Mouse (Mus musculus): ENCODE measurements around the gene Mfsd11. TPM values are rescaled to one million over a fixed set of nuclear protein-coding genes. Genes with fewer than 3 reads are reported as not detected.
"Not testable (repeated sequence)": the region's sequence is repeated elsewhere in the genome, so short reads cannot be mapped to it uniquely, and the experiment has no call there.

Mfsd11 gene
- polyA plus RNA-seq, 1 experiment from 2014 or later = 39.4 TPM

GRCm38 (mm10) chr11:116880839-116881238, 28.6 kb downstream of the Mfsd11 start:
- Histone ChIP-seq H3K27me3 (no peaks in the 10 kb centered on the region; the same call in 1 of the 2 replicates), H3K36me3 (ENCODE audit: poor library complexity, severe bottlenecking) (peaks cover 2% of the 10 kb centered on the region; the same call in 1 of the 2 replicates), H3K4me1 (peaks cover 8% of the 10 kb centered on the region; the same call in 1 of the 2 replicates), H3K9me3 (replicated peaks) (no peaks in the 10 kb centered on the region), H3K9ac (0 out of 2 replicates have a peak overlapping the region, but pooled peaks have one; percentile 8), H3K27ac (no peak overlapping the region), H3K4me3 (no peak overlapping the region), H3K4me2 (no peak overlapping the region)
- 54% methylated on average over 7 of the region's 7 CpGs for WGBS
- no peak for ATAC-seq

DNA sequence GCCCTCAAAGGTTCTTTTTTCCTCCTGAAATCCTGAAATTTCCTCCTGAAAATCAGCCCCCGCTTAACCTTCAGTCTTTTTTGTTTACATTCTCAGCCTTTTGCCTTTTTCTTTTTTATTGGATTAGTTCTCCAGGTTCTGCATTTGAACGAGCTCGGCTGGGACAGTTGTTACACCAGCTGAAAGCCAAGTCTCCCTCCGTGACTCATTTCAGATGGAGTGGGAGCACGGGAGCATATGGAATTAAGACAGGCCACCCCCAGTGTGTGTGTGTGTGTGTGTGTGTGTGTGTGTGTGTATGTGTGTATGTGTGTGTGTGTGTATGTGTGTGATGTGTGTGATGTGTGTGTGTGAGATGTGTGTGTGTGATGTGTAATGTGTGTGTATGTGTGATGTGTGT, 29.2 kb downstream of the Mfsd11 start:
- no peaks in the 10 kb centered on the region for H3K9me3 ChIP-seq (replicated peaks)
- peaks cover 11% of the 10 kb centered on the region; the same call in 1 of the 2 replicates for H3K4me1 ChIP-seq
- H3K36me3 ChIP-seq (ENCODE audit: poor library complexity, severe bottlenecking) = no peaks in the 10 kb centered on the region
- no peak for ATAC-seq
- no peak overlapping the region for H3K4me3 ChIP-seq
- no peak overlapping the region for H3K4me2 ChIP-seq
- no peak overlapping the region for H3K27ac ChIP-seq
- WGBS = 56% methylated on average over 5 of the region's 5 CpGs
- H3K27me3 ChIP-seq = no peaks in the 10 kb centered on the region; the same call in 1 of the 2 replicates
- no peak overlapping the region for H3K9ac ChIP-seq

DNA sequence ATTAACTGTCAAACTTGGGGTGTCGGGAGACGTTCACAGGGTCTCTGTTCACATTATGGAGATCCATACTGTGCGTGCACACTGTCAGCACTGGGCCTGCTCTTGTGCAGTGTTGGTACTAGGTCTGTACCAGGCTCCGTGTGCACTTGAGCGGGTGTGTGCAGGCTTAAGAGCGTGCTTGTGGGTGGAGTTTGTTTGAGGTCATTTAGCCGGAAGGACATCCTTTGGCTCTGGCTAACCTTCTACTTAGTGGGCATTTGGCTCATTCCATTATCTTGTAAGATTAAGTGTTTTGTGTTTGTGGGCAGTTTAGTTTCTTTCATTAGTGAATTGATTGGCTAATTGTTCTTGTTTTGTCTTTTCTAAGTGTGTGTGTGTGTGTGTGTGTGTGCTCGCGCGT, 30.2 kb downstream of the Mfsd11 start:
- Histone ChIP-seq H3K4me1 (peaks cover 11% of the 10 kb centered on the region; the same call in 1 of the 2 replicates), H3K9ac (no peak overlapping the region), H3K27me3 (peaks cover 6% of the 10 kb centered on the region; the same call in 1 of the 2 replicates), H3K4me2 (no peak overlapping the region), H3K9me3 (replicated peaks) (no peaks in the 10 kb centered on the region), H3K36me3 (ENCODE audit: poor library complexity, severe bottlenecking) (no peaks in the 10 kb centered on the region), H3K27ac (no peak overlapping the region), H3K4me3 (no peak overlapping the region)
- no peak for ATAC-seq
- WGBS = 78% methylated on average over 10 of the region's 10 CpGs

GRCm38 (mm10) chr11:116884061-116884460, 31.8 kb downstream of the Mfsd11 start:
- Histone ChIP-seq H3K27me3 (peaks cover 6% of the 10 kb centered on the region; the same call in 1 of the 2 replicates), H3K4me2 (no peak overlapping the region), H3K9me3 (replicated peaks) (no peaks in the 10 kb centered on the region), H3K9ac (no peak overlapping the region), H3K4me1 (peaks cover 11% of the 10 kb centered on the region; the same call in 1 of the 2 replicates), H3K27ac (no peak overlapping the region), H3K36me3 (ENCODE audit: poor library complexity, severe bottlenecking) (no peaks in the 10 kb centered on the region), H3K4me3 (no peak overlapping the region)
- 85% methylated on average over 6 of the region's 6 CpGs for WGBS
- ATAC-seq = no peak

GRCm38 (mm10) chr11:116885275-116886151, 33.3 kb downstream of the Mfsd11 start:
- Histone ChIP-seq H3K4me2 (peak overlapping the region; percentile 56), H3K4me3 (peak overlapping the region; percentile 11), H3K27me3 (peaks cover 6% of the 10 kb centered on the region; the same call in 1 of the 2 replicates), H3K9ac (0 out of 2 replicates have a peak overlapping the region, but pooled peaks have one; percentile 21), H3K4me1 (peaks cover 11% of the 10 kb centered on the region; the same call in 1 of the 2 replicates), H3K9me3 (replicated peaks) (no peaks in the 10 kb centered on the region), H3K36me3 (ENCODE audit: poor library complexity, severe bottlenecking) (no peaks in the 10 kb centered on the region), H3K27ac (no peak overlapping the region)
- WGBS = 4% methylated on average over 28 of the region's 28 CpGs
- ATAC-seq = peak; percentile 61

DNA sequence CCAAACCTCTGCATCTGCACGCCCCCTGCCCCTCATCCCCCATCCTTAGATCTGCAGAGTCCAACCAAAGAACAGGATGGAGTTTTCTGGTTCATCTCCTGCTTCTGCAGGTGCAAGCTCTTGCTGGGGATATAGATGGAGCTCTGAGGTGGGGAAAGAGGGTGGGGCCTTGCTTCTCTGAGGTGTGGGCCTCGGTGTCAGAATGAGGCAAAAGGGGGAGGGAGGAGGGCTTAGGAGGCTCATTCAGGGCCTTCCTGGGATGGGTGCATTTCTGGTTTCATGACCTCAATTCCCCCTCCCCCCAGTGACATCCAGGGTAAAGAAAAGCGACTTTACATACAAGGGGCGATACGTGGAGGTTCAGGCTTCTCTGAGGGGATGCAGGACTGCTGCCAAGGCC, 34.9 kb downstream of the Mfsd11 start:
- Histone ChIP-seq H3K4me3 (no peak overlapping the region), H3K9ac (no peak overlapping the region), H3K9me3 (replicated peaks) (no peaks in the 10 kb centered on the region), H3K27me3 (peaks cover 6% of the 10 kb centered on the region; the same call in 1 of the 2 replicates), H3K27ac (no peak overlapping the region), H3K4me1 (peaks cover 8% of the 10 kb centered on the region; the same call in 1 of the 2 replicates), H3K36me3 (ENCODE audit: poor library complexity, severe bottlenecking) (no peaks in the 10 kb centered on the region), H3K4me2 (no peak overlapping the region)
- WGBS = 53% methylated on average over 5 of the region's 5 CpGs
- no peak for ATAC-seq

DNA sequence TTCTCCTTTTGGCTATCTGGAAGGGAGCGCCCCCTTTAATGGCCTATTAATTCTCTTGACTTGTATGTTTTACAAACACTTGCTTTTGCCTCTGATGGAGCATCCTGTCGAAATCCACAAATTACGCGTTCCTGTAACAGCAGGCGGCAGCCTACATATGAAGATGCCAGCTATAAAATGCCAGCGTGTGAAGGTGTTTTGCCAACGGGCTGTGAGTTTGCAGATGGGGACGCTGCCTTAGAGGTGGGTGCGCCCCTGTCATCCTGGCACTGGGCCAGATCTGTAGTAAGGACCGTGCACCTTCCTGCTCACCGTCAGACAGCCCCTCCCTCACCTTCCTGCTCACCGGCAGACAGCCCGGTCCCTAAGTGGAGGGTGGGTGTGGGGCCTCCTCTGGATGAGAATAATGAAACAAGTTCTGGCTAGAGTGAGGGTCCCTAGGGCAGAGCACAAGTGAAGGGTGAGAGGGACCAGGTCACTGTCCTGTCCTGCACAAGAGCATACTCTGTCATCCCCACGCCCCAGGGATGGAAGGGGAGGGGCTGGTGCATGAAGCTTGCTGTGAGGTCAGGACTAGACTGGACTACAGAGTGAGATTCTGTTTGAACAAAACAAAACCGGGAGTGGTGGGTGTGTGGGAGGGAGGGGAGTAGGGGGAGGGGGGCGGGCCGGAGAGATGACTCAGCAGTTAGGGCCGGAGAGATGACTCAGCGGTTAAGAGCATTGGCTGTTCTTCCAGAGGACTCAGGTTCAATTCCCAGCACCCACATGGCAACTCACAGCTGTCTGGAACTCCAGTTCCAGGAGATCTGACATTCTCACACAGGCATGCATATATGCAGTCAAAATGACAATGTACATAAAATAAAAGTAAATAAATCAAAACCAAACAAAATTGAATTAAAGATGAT, 41.5 kb downstream of the Mfsd11 start:
- H3K4me2 ChIP-seq = no peak overlapping the region
- peaks cover 4% of the 10 kb centered on the region; the same call in 1 of the 2 replicates for H3K27me3 ChIP-seq
- no peak overlapping the region for H3K27ac ChIP-seq
- no peaks in the 10 kb centered on the region for H3K36me3 ChIP-seq (ENCODE audit: poor library complexity, severe bottlenecking)
- H3K4me3 ChIP-seq = no peak overlapping the region
- H3K9me3 ChIP-seq (replicated peaks) = no peaks in the 10 kb centered on the region
- H3K9ac ChIP-seq = no peak overlapping the region
- H3K4me1 ChIP-seq = peaks cover 4% of the 10 kb centered on the region; the same call in 1 of the 2 replicates
- WGBS = 72% methylated on average over 19 of the region's 19 CpGs
- no peak for ATAC-seq

- WGBS = 52% methylated on average over 3 of the region's 3 CpGs
- H3K9me3 ChIP-seq (replicated peaks) = no peaks in the 10 kb centered on the region
- H3K9ac ChIP-seq = no peak overlapping the region
- H3K4me1 ChIP-seq = peaks cover 7% of the 10 kb centered on the region; the same call in 1 of the 2 replicates
- H3K36me3 ChIP-seq (ENCODE audit: poor library complexity, severe bottlenecking) = no peaks in the 10 kb centered on the region
- ATAC-seq = no peak
- no peak overlapping the region for H3K4me2 ChIP-seq
- H3K4me3 ChIP-seq = no peak overlapping the region
- no peak overlapping the region for H3K27ac ChIP-seq
- H3K27me3 ChIP-seq = peaks cover 4% of the 10 kb centered on the region; the same call in 1 of the 2 replicates
These were observed 43.2 kb downstream of the Mfsd11 start for GRCm38 (mm10) chr11:116895402-116895801.

- WGBS = 90% methylated on average over 12 of the region's 12 CpGs
- ATAC-seq = no peak
- no peak overlapping the region for H3K27ac ChIP-seq
- H3K27me3 ChIP-seq = peaks cover 10% of the 10 kb centered on the region
- H3K36me3 ChIP-seq (ENCODE audit: poor library complexity, severe bottlenecking) = no peaks in the 10 kb centered on the region
- no peak overlapping the region for H3K4me2 ChIP-seq
- no peaks in the 10 kb centered on the region for H3K9me3 ChIP-seq (replicated peaks)
- H3K4me3 ChIP-seq = no peak overlapping the region
- no peak overlapping the region for H3K9ac ChIP-seq
- peaks cover 8% of the 10 kb centered on the region; the same call in 1 of the 2 replicates for H3K4me1 ChIP-seq
These were observed 47.0 kb downstream of the Mfsd11 start for GRCm38 (mm10) chr11:116899247-116899646.

DNA sequence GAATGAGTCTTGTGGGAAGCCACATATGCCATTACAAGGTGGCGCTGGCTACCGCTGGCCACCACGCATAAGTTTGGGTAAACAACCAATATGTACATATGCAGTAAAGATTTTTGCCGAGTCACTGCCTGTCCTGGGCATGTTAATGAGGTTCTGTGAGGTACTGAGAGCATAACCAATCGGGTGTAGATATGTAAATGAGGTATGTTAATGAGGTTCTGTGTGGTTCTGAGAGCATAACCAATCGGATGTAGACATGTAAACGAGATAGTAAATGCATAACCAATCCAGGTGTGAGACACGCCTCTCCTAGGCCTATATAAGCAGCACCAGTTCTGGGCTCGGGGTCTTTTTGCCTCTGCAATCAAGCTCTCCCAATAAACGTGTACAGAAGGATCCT, 50.3 kb downstream of the Mfsd11 start:
- not testable (repeated sequence) for H3K27ac ChIP-seq; ATAC-seq; H3K4me2 ChIP-seq; H3K4me3 ChIP-seq; H3K36me3 ChIP-seq (ENCODE audit: poor library complexity, severe bottlenecking); H3K9ac ChIP-seq; H3K9me3 ChIP-seq (replicated peaks)
- Histone ChIP-seq H3K27me3 (peaks cover 27% of the 10 kb centered on the region), H3K4me1 (peaks cover 16% of the 10 kb centered on the region)
- 88% methylated on average over 10 of the region's 10 CpGs for WGBS

DNA sequence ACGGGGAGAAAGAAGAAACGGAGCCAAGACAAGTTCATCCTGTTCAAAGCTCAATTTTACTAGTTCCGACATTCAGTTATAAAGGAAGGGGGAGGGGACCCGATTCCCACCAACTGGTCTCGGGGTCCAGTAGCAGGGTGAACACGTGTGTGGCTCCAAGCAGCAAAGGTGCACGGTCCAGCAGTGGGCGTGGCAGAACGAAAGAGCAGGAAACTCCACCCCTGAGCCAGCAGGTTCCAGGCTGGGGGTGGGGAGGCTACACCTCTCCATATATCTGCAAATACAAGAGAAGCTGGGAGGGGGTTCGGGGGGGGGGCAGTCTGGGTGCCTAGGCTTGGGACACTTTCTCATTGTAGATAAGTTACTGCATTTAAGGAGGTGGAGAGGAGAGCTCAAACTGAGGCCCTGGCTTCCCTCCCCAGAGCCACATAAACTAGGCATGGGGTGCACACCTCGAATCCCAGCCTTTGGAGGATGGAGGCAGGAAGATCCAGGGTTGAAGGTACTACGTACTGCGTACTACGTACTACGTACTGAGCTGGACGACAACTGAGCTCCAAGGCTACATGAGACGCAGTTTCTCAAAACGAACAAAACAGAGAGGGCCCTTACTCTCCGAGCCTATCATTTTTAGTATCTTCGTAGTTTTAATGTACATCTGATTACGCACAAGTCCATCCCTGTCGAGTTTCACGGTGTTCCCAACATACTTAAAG, 53.7 kb downstream of the Mfsd11 start:
- Histone ChIP-seq H3K9ac (peak overlapping the region; percentile 30; the same call in 1 of the 2 replicates), H3K27ac (no peak overlapping the region), H3K27me3 (peaks cover 24% of the 10 kb centered on the region), H3K4me3 (peak overlapping the region; percentile 17; the same call in 1 of the 2 replicates), H3K9me3 (replicated peaks) (no peaks in the 10 kb centered on the region), H3K4me2 (peak overlapping the region; percentile 57), H3K36me3 (ENCODE audit: poor library complexity, severe bottlenecking) (no peaks in the 10 kb centered on the region), H3K4me1 (peaks cover 8% of the 10 kb centered on the region; the same call in 1 of the 2 replicates)
- ATAC-seq = no peak
- 2% methylated on average over 23 of the region's 23 CpGs for WGBS
